In genomic region chr3:108444698-108445365, GRCm38 (mm10) we compare ENCODE assay signal across 8 mouse cellular contexts. TPM values are rescaled to one million over a fixed set of nuclear protein-coding genes. Genes with fewer than 3 reads are reported as not detected.
DNase-seq lines count a peak whose midpoint lies in the region; ATAC-seq lines count a peak whose summit lies in the region.

TSS of gene Sars (minus strand) at chr3:108445209.

- peaks cover 19% of the 10 kb centered on the region for H3K4me1 ChIP-seq in intestine, embryonic 14.5 days (replicated peaks; ENCODE audit: control insufficient read depth, insufficient read depth, low read length)

- H3K9me3 ChIP-seq in intestine, embryonic 14.5 days (ENCODE audit: control insufficient read depth, low read length) = no peaks in the 10 kb centered on the region

- peak within 1 kb of the TSS; percentile 71 for H3K9ac ChIP-seq in intestine, embryonic 14.5 days (ENCODE audit: low read length)

- DNase-seq in adrenal gland, adult (ENCODE audit: inconsistent age in 2 of 2, low spot score in 1 of 2) = peak; percentile 94 to 97
- DNase-seq in embryo, embryonic 10.5 days (ENCODE audit: low spot score) = peak; percentile 95
- DNase-seq in gastrocnemius, postnatal 25 days = peak; percentile 92
- peak; percentile 91 for DNase-seq in intestine, embryonic 14.5 days (ENCODE audit: low spot score)
- DNase-seq in left cerebral cortex, postnatal 14 days (ENCODE audit: low spot score in 2 of 2) = peak; percentile 87 to 91
- DNase-seq in mesoderm, embryonic 11.5 days (ENCODE audit: low read depth, low spot score) = peak; percentile 93
- peak; percentile 84 to 87 for DNase-seq in right cerebral cortex, postnatal 36 days (ENCODE audit: low spot score in 2 of 2)
- DNase-seq in yolk sac, embryonic 10.5 days (ENCODE audit: low spot score) = peak; percentile 93

- peak; percentile 96 for ATAC-seq in intestine, embryonic 14.5 days (replicated peaks; ENCODE audit: low FRiP score, low TSS enrichment, low read depth)

- H3K27ac ChIP-seq in intestine, embryonic 14.5 days (ENCODE audit: low read depth) = peak within 1 kb of the TSS; percentile 80

- H3K4me2 ChIP-seq in intestine, embryonic 14.5 days (ENCODE audit: low read length) = peak within 1 kb of the TSS; percentile 97

- peaks cover 10% of the 10 kb centered on the region for H3K36me3 ChIP-seq in intestine, embryonic 14.5 days (ENCODE audit: control insufficient read depth, insufficient read depth, low read length)

- WGBS in intestine, embryonic 14.5 days = under 1% methylated on average over 41 of the region's 41 CpGs

- intact Hi-C loops in left cerebral cortex, postnatal 14 days (cut with DNase I) = loop anchor here (5.0 kb wide), 1 partner anchor 43 kb away; no protein-coding TSS in a partner anchor

- no peaks in the 10 kb centered on the region for H3K27me3 ChIP-seq in intestine, embryonic 14.5 days (replicated peaks; ENCODE audit: control insufficient read depth, insufficient read depth, low read length)

- peak within 1 kb of the TSS; percentile 88 for H3K4me3 ChIP-seq in intestine, embryonic 14.5 days (ENCODE audit: low read depth, low read length)

RNA-seq across cellular contexts. Expression of gene Sars, which starts in this region (rescaled TPM):
- 100 to 1,000 TPM; 105 to 114 TPM for total RNA-seq in gastrocnemius, postnatal 25 days (2021)
- 136 and 140 TPM in 2 replicates for polyA plus RNA-seq in intestine, embryonic 14.5 days (2014; fragmentation: Nextera tagmentation; extraction: Ambion mirVana)
- total RNA-seq in left cerebral cortex, postnatal 14 days (2021) = 100 to 1,000 TPM; 198 to 206 TPM

Comparison
In these comparisons a context has a peak if more than half of its experiments do, and no peak if none do; other contexts are left out.
1. Peak in every context shown above with its lines: DNase-seq, ATAC-seq, H3K4me3 ChIP-seq and H3K27ac ChIP-seq.